8 mouse cellular contexts compared by ENCODE assay signal in the genomic region with DNA sequence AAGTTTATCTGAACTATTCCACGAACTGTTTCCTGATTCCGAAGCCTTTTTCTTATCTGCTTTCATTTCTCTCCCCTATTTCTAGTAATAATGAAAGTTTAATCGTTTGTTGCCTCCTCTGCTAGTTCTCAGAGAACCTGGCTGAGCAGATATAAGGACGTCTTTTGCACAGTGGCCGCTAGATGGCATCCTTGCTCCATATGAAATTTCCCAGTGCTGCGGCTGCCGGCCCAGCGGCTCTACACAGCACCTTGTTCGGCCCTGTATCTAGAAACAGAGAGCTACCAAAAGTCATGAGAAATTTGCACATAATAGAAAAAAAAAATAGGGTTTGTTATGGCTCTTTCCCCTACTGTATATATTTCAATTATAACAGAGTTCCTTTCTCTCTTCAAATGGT. TPM values are rescaled to one million over a fixed set of nuclear protein-coding genes. Genes with fewer than 3 reads are reported as not detected.
A peak's percentile ranks its signal among the peaks of the same experiment; 100 is the strongest.
DNase-seq lines count a peak whose midpoint lies in the region; ATAC-seq lines count a peak whose summit lies in the region.

No protein-coding gene starts in this region.

- H3K9ac ChIP-seq in liver, embryonic 12.5 days = no peak overlapping the region
- H3K9ac ChIP-seq in stomach, embryonic 16.5 days (ENCODE audit: low read length) = no peak overlapping the region

- H3K4me3 ChIP-seq in liver, embryonic 12.5 days = no peak overlapping the region
- H3K4me3 ChIP-seq in stomach, embryonic 16.5 days (replicated peaks; ENCODE audit: low read length) = no peak overlapping the region

- DNase-seq in liver = peak; percentile 73
- DNase-seq in cerebellum, adult 18-20 months = peak; percentile 76 to 89
- peak; percentile 71 to 79 for DNase-seq in frontal cortex, postnatal 25 days (ENCODE audit: low spot score in 2 of 2)
- peak; percentile 38 to 56 for DNase-seq in left cerebral cortex, adult 8-10 months (ENCODE audit: low spot score in 2 of 2)

- no peaks in the 10 kb centered on the region for H3K9me3 ChIP-seq in liver, embryonic 12.5 days (replicated peaks)
- H3K9me3 ChIP-seq in stomach, embryonic 16.5 days (replicated peaks; ENCODE audit: control insufficient read depth, low read length) = no peaks in the 10 kb centered on the region

- no peak for ATAC-seq in liver, embryonic 12.5 days
- peak; percentile 81 for ATAC-seq in inflammation-experienced regulatory T-cells, adult 6 months
- peak; percentile 92 for ATAC-seq in monocyte, adult 5-6 weeks (replicated peaks; ENCODE audit: insufficient number of reproducible peaks, low FRiP score, low TSS enrichment, poor library complexity, severe bottlenecking)
- peak; percentile 77; the same call in 1 of the 2 replicates for ATAC-seq in stomach, embryonic 16.5 days (ENCODE audit: insufficient read depth, low FRiP score)

- H3K27ac ChIP-seq in liver, embryonic 12.5 days = no peak overlapping the region
- no peak overlapping the region for H3K27ac ChIP-seq in stomach, embryonic 16.5 days (ENCODE audit: low read length)

- H3K4me2 ChIP-seq in liver, embryonic 12.5 days = no peak overlapping the region
- no peak overlapping the region for H3K4me2 ChIP-seq in stomach, embryonic 16.5 days (ENCODE audit: low read depth, low read length)

- H3K4me1 ChIP-seq in liver, embryonic 12.5 days = no peaks in the 10 kb centered on the region
- no peaks in the 10 kb centered on the region for H3K4me1 ChIP-seq in stomach, embryonic 16.5 days (ENCODE audit: control insufficient read depth, insufficient read depth, low read length)

- H3K36me3 ChIP-seq in liver, embryonic 12.5 days = no peaks in the 10 kb centered on the region
- no peaks in the 10 kb centered on the region for H3K36me3 ChIP-seq in stomach, embryonic 16.5 days (ENCODE audit: control insufficient read depth, insufficient read depth, low read length)

- WGBS in liver, embryonic 12.5 days (ENCODE audit: insufficient replicate concordance) = under 1% methylated on average over 9 of the region's 9 CpGs
- WGBS in stomach, embryonic 16.5 days = under 1% methylated on average over 9 of the region's 9 CpGs

- H3K27me3 ChIP-seq in liver, embryonic 12.5 days (replicated peaks) = peaks cover 100% of the 10 kb centered on the region
- peaks cover 81% of the 10 kb centered on the region for H3K27me3 ChIP-seq in stomach, embryonic 16.5 days (ENCODE audit: control insufficient read depth, insufficient read depth, low read length)

RNA-seq across cellular contexts. Expression of a gene that starts 2.9 kb away (rescaled TPM):
- not detected in 2 replicates for polyA plus RNA-seq in liver, embryonic 12.5 days (2016; fragmentation: Nextera tagmentation; extraction: Ambion mirVana)
- not detected for polyA plus RNA-seq in inflammation-experienced regulatory T-cells, adult 6 months (2017; shearing (Covaris generic))
- total RNA-seq in left cerebral cortex, adult 8-10 months (2022) = not detected
- total RNA-seq in monocyte, adult 5-6 weeks (2017) = not detected in 3 replicates
- polyA plus RNA-seq in stomach, embryonic 16.5 days (2015; fragmentation: Nextera tagmentation; extraction: Ambion mirVana) = 0.44 and 1.5 TPM in 2 replicates

RNA-seq across cellular contexts. Expression of a gene that starts 7.5 kb away (rescaled TPM):
- not detected in 2 replicates for polyA plus RNA-seq in liver, embryonic 12.5 days (2016; fragmentation: Nextera tagmentation; extraction: Ambion mirVana)
- polyA plus RNA-seq in inflammation-experienced regulatory T-cells, adult 6 months (2017; shearing (Covaris generic)) = not detected
- under 1 TPM in 1 of 4 experiments, not detected in 3; 0.16 TPM for total RNA-seq in left cerebral cortex, adult 8-10 months (2022)
- not detected in 3 replicates for total RNA-seq in monocyte, adult 5-6 weeks (2017)
- 0.14 and 0.16 TPM in 2 replicates for polyA plus RNA-seq in stomach, embryonic 16.5 days (2015; fragmentation: Nextera tagmentation; extraction: Ambion mirVana)

RNA-seq across cellular contexts. Expression of a gene that starts 7.7 kb away (rescaled TPM):
- 0.18 and 0.37 TPM in 2 replicates for polyA plus RNA-seq in liver, embryonic 12.5 days (2016; fragmentation: Nextera tagmentation; extraction: Ambion mirVana)
- polyA plus RNA-seq in inflammation-experienced regulatory T-cells, adult 6 months (2017; shearing (Covaris generic)) = not detected
- not detected for total RNA-seq in left cerebral cortex, adult 8-10 months (2022)
- not detected in 3 replicates for total RNA-seq in monocyte, adult 5-6 weeks (2017)
- 6.3 and 8.3 TPM in 2 replicates for polyA plus RNA-seq in stomach, embryonic 16.5 days (2015; fragmentation: Nextera tagmentation; extraction: Ambion mirVana)

RNA-seq across cellular contexts. Expression of a gene that starts 13.5 kb away (rescaled TPM):
- 0.30 TPM in 2 replicates for polyA plus RNA-seq in liver, embryonic 12.5 days (2016; fragmentation: Nextera tagmentation; extraction: Ambion mirVana)
- polyA plus RNA-seq in inflammation-experienced regulatory T-cells, adult 6 months (2017; shearing (Covaris generic)) = not detected
- total RNA-seq in left cerebral cortex, adult 8-10 months (2022) = not detected
- total RNA-seq in monocyte, adult 5-6 weeks (2017) = not detected in 3 replicates
- 5.6 and 8.3 TPM in 2 replicates for polyA plus RNA-seq in stomach, embryonic 16.5 days (2015; fragmentation: Nextera tagmentation; extraction: Ambion mirVana)

RNA-seq across cellular contexts. Expression of a gene that starts 24.4 kb away (rescaled TPM):
- 1.3 and 1.5 TPM in 2 replicates for polyA plus RNA-seq in liver, embryonic 12.5 days (2016; fragmentation: Nextera tagmentation; extraction: Ambion mirVana)
- not detected for polyA plus RNA-seq in inflammation-experienced regulatory T-cells, adult 6 months (2017; shearing (Covaris generic))
- not detected for total RNA-seq in left cerebral cortex, adult 8-10 months (2022)
- total RNA-seq in monocyte, adult 5-6 weeks (2017) = not detected in 3 replicates
- 13.8 TPM in 2 replicates for polyA plus RNA-seq in stomach, embryonic 16.5 days (2015; fragmentation: Nextera tagmentation; extraction: Ambion mirVana)
